Mouse (Mus musculus) frontal cortex, adult (tissue): Measurements from ENCODE around the gene Cask.

ENCODE experiments used
- ATAC-seq: cut with Nextera tagmentation; 2 replicates; pipeline ENCODE4 v1.9.2; 2017; ENCODE audit warnings: mild to moderate bottlenecking, moderate library complexity, mixed read lengths; ENCODE audit not compliant: low TSS enrichment

Gene Cask

DNA sequence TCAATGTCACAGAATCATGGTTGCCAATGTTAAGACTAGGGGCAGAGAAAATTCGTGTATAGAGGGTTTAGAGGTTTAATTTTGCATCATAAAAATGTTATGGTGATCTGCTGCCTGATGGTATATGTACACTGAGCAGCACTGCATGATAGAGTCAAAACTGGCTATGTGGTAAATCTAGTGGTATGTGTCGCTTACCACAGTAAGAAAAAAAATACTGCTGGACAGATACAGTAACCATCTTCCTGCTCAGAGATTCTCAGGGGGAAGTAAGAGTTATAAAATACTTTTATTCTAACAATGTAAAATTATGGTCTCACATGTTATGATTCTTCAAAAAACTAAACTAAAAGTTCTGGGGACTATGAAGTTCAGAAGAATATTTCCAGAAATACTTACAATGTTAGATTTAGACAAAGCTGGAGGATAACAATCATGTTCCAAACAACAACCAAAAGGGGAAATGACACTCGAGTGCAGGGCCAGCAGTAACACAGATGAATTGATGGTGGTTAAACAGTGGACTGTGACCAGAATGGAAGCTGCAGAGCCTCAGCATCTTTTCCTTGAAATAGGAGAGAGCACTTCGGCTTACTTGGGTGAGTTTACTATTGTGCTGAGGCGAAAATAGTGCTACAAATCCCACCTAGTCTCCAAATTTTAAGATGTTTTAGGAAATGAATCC is 219.4 kb downstream of the Cask start, which contains the start of gene Gpr34:
TSS of gene Gpr34 (plus strand) at position 491 of the 685 bp plus-strand sequence.
- no peak for ATAC-seq

DNA sequence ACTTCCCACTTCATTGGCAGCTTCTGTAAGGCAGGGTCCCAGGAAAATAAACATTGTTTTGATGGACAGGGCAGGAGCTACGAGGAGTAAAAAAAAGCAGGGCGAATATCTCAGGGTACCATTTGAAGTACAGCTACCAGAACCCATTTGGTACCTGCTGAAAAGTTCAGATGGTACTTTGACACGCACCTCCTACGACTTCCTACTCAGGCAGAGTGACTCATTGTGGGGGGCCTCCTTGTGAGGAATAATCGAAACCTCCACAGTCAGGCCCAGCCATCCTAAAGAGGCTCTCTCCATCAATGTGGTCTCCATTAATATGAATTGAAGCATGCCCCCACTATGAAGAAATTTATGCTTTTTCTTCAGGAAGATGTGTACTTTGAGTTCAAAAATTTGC is 228.5 kb downstream of the Cask start:
- no peak for ATAC-seq

DNA sequence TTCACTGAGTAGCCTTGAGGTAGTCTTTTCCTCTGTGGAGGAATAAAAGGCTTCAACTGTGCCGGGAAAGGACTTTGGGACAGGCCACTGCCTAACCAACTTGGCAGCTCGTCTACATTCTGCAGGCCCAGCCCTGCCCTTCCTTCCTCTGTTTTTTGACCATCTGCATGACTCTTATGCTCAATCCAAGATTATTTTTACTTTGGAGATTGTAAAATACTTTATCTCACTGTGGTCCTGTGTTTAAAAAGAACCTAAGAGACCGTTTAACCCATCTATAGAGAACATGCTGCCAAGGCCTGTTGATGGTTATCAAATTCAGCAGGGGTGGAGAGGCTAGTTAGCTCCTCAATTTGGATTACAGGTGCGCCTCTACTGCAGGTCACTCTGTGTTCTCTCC is 229.7 kb downstream of the Cask start:
- ATAC-seq = no peak

DNA sequence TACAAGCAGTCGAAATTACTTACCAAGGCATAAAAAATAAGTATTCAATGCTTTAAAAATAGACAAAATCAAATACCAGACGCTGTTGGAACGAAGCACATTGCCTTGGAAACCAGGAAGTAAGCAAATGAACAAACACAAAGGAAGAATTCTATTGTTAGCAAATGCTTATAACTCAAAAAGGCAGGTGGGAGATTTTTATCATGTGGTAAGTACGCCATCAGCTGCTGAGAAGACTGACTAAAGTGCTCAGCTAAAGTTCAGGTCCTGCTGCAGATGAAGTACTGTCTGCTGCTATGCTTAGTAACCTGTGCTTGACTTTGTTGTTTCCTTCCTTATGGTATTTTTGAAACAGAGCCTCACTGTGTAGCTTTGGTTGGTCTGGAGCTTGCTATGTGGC is 232.7 kb downstream of the Cask start:
- no peak for ATAC-seq

DNA sequence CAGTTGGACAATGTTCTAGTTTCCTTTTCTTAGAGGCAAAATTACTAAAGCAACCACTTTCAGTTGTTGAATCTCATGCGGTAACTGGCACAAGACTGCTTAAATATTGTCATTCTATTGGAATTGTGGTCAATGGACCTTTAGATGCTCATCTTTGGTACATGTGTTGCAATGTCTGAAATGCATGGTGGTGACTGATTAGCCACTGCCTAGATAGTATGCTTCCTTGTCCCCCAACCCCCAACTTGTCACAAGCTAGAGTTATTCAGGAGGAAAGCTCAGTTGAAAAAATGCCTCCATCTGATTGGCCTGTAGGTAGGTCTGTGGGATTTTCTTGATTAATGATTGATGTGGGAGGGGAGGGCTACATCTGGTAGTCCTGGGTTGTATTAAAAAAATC is 233.9 kb downstream of the Cask start:
- ATAC-seq = no peak

DNA sequence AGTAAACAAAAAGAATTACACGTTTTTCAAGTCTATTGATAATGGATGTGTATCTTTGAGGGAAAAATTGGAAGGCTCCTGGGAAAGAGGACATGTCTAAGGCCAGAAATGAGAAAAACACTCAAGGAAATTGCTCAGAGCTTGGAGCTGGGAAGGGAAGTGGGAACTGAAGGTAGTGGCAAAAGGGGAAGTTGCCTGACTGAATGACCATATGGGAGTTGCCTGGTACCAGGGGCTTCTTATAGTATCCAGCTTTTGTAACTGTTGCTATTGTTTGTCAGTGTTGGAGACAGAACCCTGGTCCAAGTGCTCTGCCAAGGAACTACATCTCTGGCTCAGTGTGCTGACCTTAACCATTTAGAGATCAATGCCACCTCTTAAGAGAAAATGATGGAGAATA is 234.4 kb downstream of the Cask start:
- no peak for ATAC-seq

DNA sequence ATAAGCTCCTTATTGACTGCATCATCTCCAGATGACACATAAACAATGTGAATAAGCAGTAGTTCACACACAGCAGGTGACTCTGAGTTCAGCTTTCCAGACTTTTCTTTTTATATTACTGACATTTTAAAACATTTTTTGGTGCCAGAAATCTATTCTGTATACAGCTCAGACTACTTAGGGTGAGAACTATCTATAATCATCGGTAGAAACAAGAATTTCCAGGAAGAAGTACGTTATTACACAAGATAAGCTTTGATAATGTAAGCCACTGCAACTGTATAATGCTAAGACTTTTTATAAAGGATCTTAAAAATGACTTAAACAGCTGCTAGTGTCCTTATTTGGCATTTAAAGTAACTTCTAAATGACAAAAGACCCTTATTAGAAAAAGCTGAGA is 239.1 kb downstream of the Cask start:
- no peak for ATAC-seq

DNA sequence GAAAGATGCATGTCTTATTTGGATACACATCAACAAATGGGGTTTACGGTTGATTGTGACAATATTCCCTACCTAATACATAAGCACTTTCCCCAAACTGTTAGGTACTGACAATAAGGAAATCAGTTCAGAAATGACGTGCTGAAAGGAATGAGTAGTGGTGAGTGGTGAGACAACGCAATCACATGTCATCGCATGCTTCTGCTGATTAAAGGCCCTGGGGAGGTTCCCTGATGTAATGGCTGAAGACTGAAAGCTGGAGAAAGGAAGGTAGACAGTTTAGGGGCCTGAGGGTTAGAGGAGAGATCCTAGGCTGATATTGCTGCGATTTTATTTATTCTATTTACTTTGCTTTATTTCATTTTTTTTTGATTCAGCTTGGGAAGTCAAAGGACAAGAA is 240.1 kb downstream of the Cask start:
- no peak for ATAC-seq

DNA sequence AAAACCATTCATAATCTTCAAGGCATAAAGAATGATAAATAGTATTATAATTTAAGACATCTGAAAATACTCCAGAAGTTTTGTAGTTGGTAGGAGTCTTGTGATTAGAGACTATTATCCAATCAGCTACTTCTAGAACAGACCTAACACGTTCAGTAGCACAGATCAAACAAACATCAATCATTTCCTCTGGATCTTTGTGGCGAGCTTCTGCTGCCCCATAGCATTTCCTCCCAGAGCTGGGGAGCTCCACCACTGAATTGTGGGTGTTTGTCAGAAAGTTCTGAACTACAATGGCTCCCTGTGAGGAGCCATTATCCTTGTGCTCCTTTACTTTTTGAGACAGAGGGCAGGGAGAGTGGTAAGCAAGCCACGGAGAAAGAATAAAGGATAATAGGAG is 243.4 kb downstream of the Cask start:
- no peak for ATAC-seq

DNA sequence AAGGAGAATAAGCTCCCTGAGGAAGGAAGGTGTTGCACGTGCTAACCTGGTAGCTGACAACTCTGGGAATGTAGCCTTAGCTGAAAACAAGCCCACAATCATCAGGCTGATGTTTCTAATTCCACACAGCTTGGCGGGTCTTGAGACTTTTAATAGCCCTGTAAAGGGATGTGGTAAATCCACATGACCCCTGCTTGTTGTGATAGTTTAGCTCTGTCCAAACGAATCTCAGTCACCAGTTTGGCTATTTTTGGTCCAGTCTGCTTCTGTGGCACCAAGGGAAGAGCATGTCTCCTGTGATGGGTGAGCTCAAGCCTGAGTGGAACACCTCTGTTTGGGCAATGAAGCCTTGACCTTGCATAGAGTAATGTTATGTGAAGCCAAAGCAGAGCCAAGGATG is 244.4 kb downstream of the Cask start:
- ATAC-seq = no peak

DNA sequence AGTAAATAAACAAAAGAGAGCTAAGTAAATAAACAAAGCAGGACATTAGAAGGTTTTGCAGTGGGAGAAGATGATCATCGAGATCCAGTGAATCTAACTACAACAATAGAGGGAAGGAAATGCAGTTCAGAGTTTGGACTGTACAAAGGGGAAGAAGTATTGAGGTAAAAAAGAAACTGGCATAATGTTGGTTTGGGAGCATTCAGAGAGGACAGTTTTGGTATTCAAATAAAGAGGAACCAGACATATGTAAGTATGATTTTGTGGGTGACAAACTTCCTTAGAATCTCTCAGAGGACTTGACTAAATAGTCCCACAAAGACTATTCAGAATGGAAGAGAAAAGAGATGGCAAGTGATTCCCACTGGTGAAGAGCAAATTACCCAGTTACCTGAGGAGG is 251.2 kb downstream of the Cask start:
- no peak for ATAC-seq

DNA sequence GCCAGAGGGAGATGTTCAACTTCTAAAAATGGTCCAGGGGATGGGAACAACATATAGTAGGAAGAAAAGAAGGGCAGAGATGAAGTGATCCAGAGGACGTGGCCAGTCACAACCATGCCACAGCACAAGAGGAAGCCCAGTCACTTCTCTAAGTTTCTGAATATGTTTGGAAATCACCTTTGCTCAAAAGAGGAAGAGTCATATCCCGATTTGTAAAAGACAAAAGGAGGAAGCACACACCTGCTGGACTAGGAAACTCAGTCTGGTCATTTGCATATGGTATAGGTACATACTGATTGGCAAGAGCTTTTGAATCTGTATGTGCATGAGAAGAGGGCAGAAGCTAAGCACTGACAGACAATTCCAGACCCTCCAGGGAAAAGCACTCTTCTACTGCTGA is 251.8 kb downstream of the Cask start:
- ATAC-seq = no peak

DNA sequence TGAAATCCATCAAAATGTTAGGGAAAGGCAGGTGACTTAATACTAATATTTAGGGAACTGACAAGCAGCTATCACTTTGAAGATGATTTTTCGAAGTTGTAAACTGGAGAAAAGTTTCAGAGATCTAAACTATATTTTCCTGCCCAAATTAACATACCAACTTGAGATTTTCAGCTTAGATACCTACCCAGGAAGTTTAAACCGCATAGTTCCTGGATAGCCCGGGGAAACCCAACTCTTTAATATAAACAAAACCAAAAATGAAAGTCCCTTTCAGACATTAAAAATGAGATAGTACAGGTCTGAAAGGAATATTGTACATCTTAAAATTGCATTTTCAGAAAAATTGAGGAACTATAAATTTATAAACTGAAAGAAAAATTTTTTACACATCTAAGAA is 273.5 kb downstream of the Cask start:
- ATAC-seq = no peak

DNA sequence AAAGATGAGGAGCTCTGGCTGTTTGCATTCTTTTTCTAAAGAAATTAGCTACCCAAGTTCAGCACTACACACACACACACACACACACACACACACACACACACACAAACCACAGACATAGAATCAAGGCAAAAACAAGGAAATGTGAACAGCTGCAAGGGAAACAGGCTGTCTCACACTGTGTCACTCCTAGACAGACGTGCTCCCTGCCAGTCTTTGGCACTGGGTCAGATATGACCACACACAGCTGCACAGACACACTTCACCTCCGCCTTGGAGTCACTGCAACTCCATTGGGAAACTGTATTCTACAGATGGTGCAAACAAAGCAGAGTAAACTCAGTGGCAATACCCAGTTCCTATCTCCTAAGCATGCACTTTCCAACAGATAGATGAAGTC is 274.6 kb downstream of the Cask start:
- ATAC-seq = 0 out of 2 replicates have a peak, but pooled peaks have one; percentile 44

DNA sequence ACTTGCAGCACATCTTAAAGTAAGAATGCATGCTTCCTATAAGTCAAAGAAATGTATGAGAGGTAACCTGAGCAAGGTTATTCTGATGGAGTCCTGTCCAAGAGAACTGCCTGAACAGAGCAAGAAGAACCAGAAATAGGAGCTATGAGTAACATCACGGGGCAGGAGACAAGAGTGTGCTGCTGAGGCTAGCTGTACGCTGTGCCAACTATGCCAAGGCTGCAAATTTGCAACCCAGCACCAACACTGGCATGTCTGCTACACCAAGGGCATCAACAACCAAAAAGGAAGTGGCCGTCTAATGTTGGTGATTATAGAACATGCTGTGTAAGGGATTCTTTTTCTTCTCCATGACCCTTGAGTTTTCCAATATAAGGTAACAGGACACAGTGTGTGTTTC is 276.3 kb downstream of the Cask start:
- peak; percentile 74 for ATAC-seq

DNA sequence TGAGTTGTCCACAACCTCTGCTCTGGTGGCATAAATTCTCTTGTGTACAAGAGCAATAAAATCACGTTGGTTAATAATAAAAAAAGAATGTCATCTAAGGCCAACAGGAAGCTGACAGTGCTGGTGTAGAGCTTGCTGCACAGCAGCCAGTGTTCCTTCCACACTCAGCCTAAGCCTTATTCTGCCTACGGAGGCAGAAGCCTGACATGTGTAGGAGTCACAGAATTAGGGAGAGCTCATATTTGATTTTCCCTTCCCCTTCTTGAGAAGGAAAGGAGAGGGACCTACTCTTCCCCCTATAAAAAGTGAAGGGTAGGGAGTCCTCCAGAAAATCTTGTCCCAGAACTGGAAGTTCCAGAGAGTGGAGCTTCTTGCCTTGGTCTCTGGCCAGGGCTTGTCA is 276.9 kb downstream of the Cask start:
- peak; percentile 75 for ATAC-seq

DNA sequence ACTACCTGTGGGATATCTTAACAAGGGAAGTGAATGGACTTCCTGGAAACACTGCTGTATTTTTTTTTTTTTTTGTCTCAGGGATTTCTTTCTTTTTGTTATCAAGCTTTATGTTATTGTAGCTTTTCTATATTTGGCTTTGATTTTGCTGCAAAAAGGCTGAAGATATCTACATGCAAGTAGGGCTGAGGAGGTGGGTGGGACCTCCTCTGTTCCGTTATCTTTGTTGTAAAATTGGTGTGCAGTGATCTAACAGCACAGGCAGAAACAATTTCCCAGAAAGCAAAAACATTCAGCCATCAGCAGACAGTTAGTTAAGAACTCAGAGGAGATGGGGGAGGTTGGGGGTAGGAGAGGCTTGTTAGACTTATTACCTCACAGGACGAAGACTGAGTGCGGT is 296.7 kb downstream of the Cask start:
- ATAC-seq = peak; percentile 64

DNA sequence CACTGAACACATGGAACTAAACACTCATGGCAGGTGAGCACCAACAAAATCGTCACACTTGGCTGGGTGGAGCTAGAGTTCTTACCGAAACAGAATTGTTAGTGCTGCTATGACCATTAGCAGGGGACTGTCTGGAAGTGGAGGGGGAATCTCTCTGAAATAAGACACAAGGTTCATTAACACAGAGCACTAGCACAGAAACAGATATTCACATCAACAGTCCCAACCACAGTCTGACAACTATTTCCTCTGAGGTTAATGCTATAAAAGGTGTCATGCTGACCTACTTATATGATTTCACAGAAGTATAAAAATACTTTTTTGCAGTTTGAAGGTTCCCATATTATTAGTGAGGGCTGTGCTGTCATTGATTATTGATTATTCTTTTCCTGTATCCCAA is 298.9 kb downstream of the Cask start:
- ATAC-seq = no peak

DNA sequence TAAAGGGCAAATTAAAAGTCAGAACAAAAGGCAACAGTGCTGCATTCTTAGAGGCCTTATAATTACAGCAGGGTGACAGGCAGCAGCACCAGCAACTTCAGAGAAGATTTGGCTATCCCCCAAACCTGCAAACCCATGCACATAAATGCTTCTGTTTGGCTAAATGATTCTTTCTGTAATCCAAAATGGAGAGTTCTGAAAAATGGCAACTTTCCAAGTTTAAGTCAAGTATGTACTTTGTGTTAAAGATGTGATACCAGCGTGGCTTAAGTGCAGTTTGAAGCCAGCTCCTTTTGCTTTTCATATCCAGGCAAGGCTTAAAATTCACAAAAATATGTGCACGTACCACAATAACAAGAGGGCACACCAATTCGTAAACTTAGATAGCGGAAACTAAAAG is 299.6 kb downstream of the Cask start:
- ATAC-seq = no peak

DNA sequence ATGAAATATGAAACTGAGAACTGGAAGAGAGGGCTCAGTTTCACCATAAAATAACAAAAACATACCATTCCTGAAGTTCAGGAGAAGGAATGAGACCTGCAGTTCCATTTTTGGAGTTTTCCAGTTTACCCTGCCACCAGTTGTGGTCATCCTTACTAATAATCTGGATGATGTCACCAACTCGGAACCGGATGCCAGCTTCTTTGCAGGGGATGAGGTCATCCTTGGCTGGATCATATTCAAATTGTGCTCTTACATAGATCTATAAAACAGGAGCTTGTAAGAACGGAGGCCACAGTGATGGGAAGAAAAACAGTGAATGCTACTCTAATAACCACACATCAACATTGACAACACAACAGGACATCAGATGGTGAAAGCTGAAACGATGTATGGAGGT is 302.1 kb downstream of the Cask start:
- ATAC-seq = no peak

DNA sequence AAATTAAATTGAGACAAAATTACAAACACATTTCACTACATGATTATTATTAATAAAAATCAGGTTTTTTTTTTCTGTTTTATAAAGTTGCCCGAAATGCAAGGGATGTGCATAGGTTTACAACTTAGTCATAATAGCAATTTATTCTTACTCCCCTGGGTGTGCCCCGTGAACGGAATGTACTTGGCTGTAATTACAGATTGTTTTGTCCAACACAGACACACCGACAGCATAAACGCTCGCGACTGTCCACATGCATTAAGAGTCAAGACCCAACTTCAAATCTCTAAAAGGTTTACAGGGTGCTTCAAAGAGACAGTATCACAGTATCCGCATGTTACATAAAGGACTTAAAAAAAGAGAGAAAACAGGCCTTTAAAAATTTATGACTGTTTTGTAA is 329.9 kb downstream of the Cask start:
- no peak for ATAC-seq

DNA sequence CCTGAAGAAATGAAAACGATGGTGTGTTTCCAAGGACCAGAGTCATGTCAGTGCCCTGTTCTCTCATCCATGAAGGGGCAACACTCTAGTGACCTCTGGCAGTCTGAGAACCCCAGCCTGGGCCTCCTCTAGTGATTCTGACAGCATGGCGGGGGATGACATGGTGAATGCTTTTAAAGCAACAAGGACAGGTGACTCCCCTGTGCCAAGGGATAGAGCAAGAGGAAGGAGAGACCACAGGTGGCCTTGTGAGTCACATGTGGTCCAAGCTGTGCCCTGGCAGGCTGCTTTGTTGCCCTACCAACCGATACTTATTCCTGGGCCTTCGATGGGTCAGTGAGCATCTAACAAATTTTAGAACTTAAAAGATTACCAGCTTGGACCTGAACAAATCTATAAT is 330.6 kb downstream of the Cask start:
- no peak for ATAC-seq

DNA sequence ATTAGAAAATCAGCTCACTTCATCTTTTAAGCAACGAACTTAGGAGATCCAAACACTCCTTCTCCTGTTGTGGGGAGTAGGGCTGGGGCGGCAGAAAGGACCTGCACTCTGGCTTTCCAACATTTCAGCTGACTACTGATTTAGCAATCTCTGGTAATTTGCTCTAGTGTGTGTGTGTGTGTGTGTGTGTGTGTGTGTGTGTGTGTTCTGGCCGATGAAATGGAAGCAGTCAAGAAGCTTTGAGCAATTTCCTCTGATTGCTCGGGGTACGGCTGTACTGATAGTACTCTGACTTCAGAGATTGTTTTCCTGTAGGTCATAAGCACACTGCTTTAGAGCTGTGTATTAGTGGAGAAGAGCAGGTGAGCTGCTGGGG is 331.8 kb downstream of the Cask start:
- ATAC-seq = peak; percentile 14; the same call in 1 of the 2 replicates

DNA sequence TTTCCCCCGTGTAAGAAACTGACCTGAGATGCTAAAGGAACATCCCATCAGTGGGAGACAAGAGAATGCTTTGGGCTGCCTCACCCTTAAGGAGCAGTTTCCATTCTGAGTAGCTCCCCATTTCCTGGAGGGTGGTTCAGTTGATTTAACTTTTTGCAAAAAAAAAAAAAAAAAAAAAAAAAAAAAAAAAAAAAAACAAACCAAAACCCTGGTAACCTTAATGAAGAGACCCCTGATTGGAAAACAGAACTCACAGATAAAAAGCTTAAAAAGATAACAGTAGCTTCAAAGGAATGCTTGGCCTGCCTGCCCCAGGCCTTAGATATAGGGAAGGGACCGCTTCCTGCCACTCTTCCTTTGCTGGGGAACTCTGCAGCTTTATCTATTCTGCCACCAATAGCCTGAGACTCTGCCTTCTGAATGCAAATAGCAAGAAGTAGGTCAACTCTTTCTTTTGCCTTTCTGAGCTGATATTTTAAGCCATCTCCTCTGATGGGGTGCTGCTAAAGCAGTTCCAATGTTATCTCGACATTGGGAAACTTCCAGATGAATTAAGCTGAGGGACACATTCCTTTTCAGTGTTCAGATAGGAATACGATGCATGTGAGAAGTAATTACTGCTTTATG is 332.3 kb downstream of the Cask start:
- peak; percentile 65 for ATAC-seq
